Mouse (Mus musculus): ENCODE measurements around the gene 1700088E04Rik.

- peak; percentile 62; the same call in 1 of the 2 replicates for TF ChIP-seq CTCF (IDR thresholded peaks at IDR 0.05; ENCODE audit: control insufficient read depth, insufficient read depth, insufficient replicate concordance, low read depth, low read length)
- no peak for TF ChIP-seq POLR2A (IDR thresholded peaks at IDR 0.05; ENCODE audit: control insufficient read depth, low read depth, low read length)
Observed at GRCm38 (mm10) chr15:79093083-79093839, 47.8 kb downstream of the 1700088E04Rik start.

Data from testis, adult 2 months (tissue).